Mouse (Mus musculus): ENCODE results near the gene Rpl13a. TPM values are rescaled to one million over a fixed set of nuclear protein-coding genes. Genes with fewer than 3 reads are reported as not detected.
A peak's percentile ranks its signal among the peaks of the same experiment; 100 is the strongest.

The Rpl13a gene
- polyA plus RNA-seq, 1 experiment from 2014 or later = 1,418 TPM

DNA sequence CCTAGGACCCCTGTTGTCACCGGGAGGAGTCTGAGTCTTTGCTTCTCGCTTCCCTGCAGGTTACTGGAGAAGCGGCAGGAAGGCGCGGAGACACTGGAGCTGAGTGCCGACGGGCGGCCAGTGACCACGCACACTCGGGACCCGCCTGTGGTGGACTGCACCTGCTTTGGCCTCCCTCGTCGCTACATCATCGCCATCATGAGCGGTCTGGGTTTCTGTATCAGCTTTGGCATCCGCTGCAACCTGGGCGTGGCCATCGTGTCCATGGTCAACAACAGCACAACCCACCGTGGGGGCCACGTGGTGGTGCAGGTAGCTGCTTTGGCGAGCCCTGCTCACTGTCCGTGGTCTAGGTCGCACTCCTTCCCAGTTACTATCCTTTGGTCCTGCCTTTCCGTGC lies 40.1 kb upstream of the Rpl13a start:
- no peak overlapping the region for H3K27ac ChIP-seq (replicated peaks; ENCODE audit: low read depth, low read length)
- no peak overlapping the region for H3K9ac ChIP-seq (replicated peaks; ENCODE audit: low read length)
- H3K4me1 ChIP-seq (ENCODE audit: control insufficient read depth, insufficient read depth, low read length) = no peaks in the 10 kb centered on the region; the same call in 1 of the 2 replicates
- ATAC-seq (replicated peaks; ENCODE audit: insufficient number of reproducible peaks, low FRiP score, low TSS enrichment, low read depth) (no peak), DNase-seq (ENCODE audit: low spot score) (no peak)
- no peak overlapping the region for H3K4me3 ChIP-seq (ENCODE audit: low read depth, low read length)
- peaks cover 15% of the 10 kb centered on the region for H3K9me3 ChIP-seq (replicated peaks; ENCODE audit: control insufficient read depth, low read length)
- peaks cover 65% of the 10 kb centered on the region for H3K27me3 ChIP-seq (ENCODE audit: control insufficient read depth, insufficient read depth, low read length)
- H3K36me3 ChIP-seq (replicated peaks; ENCODE audit: control insufficient read depth, insufficient read depth, low read depth, low read length) = no peaks in the 10 kb centered on the region
- no peak overlapping the region for H3K4me2 ChIP-seq (ENCODE audit: low read depth, low read length)
- 4% methylated on average over 24 of the region's 24 CpGs for WGBS

DNA sequence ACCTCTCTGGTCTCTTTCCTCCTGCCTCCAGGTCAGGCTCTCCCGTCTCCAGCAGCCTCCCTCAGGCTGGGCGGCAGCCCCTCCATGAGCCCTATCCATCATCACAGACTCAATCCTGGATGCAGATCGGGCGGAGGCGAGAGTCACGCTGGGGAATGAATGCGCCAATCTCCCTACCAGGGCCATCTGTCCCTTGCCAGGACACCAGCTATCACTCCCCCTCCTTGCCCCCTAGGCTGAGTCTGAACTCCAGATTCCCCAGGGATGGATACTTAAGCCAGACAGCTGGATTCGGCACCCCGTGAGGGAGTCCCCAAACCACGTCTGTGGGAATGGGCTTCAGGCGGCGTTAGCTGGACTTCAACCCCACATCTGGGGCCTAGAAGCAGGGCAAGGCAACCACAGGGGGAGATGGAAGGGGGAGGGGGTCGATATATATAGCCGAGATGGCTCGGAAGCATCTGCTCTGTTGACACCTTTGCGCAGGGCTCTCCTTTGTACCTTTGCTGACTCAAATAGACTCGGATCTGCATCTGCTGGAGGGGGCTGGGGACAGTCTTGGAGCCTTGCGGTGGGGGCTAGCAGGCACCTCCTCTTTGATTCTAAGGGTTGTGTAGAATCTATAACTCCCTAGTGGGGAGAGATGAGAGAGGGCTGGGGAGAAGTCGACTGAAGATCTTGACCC lies 39.3 kb upstream of the Rpl13a start:
- Histone ChIP-seq H3K36me3 (replicated peaks; ENCODE audit: control insufficient read depth, insufficient read depth, low read depth, low read length) (no peaks in the 10 kb centered on the region), H3K4me3 (ENCODE audit: low read depth, low read length) (no peak overlapping the region), H3K9ac (replicated peaks; ENCODE audit: low read length) (no peak overlapping the region), H3K9me3 (replicated peaks; ENCODE audit: control insufficient read depth, low read length) (peaks cover 15% of the 10 kb centered on the region), H3K4me1 (ENCODE audit: control insufficient read depth, insufficient read depth, low read length) (no peaks in the 10 kb centered on the region; the same call in 1 of the 2 replicates), H3K27me3 (ENCODE audit: control insufficient read depth, insufficient read depth, low read length) (peaks cover 71% of the 10 kb centered on the region), H3K4me2 (ENCODE audit: low read depth, low read length) (no peak overlapping the region), H3K27ac (replicated peaks; ENCODE audit: low read depth, low read length) (no peak overlapping the region)
- DNase-seq (ENCODE audit: low spot score) (no peak), ATAC-seq (replicated peaks; ENCODE audit: insufficient number of reproducible peaks, low FRiP score, low TSS enrichment, low read depth) (no peak)
- WGBS = 2% methylated on average over 19 of the region's 19 CpGs

DNA sequence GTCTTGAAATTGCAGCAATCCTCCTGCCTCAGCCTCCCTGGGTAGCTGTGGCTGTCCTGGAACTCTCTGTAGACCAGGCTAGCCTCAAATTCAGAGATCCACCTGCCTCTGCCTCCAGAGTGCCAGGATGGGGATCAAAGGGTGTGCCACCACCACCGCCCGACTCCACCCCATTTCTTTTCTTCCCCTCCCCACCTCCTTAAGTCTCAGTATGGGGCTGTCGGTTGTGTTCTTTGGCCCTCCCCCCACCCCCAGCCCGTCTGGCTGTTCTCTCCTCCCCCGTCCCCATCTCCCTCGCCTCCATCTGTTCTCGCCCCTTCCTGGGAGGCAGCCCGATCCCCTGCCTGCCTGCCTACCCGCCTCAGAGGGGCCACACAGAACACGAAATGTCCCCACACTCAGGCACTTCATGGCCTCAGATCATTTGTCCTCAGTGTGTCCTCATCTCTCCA lies 38.4 kb upstream of the Rpl13a start:
- Histone ChIP-seq H3K9me3 (replicated peaks; ENCODE audit: control insufficient read depth, low read length) (peaks cover 15% of the 10 kb centered on the region), H3K4me1 (ENCODE audit: control insufficient read depth, insufficient read depth, low read length) (peaks cover 4% of the 10 kb centered on the region; the same call in 1 of the 2 replicates), H3K27ac (replicated peaks; ENCODE audit: low read depth, low read length) (no peak overlapping the region), H3K4me2 (ENCODE audit: low read depth, low read length) (no peak overlapping the region), H3K36me3 (replicated peaks; ENCODE audit: control insufficient read depth, insufficient read depth, low read depth, low read length) (no peaks in the 10 kb centered on the region), H3K9ac (replicated peaks; ENCODE audit: low read length) (no peak overlapping the region), H3K4me3 (ENCODE audit: low read depth, low read length) (no peak overlapping the region), H3K27me3 (ENCODE audit: control insufficient read depth, insufficient read depth, low read length) (peaks cover 72% of the 10 kb centered on the region)
- WGBS = 39% methylated on average over 9 of the region's 10 CpGs
- DNase-seq (ENCODE audit: low spot score) = no peak
- no peak for ATAC-seq (replicated peaks; ENCODE audit: insufficient number of reproducible peaks, low FRiP score, low TSS enrichment, low read depth)

DNA sequence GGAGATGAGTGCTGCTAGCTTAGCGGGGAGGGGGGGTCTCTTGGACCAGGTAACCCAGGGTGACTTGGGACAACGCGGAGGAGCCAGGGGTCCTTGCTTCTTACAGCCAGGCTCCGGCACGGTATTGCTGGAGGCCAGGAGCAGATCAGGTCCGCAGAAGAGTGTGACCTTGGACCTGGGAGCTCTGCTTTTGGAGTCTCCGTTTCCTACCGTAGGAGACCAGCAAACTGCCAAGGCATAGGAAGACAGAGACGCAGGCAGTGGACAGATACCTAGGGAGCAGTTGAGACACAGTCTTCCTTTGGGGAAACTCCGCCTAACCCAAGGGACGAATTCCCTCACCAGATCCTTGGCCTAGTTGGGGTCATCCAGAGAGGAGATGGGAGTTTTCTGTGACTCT lies 37.1 kb upstream of the Rpl13a start:
- 43% methylated on average over 11 of the region's 11 CpGs for WGBS
- Histone ChIP-seq H3K27ac (replicated peaks; ENCODE audit: low read depth, low read length) (no peak overlapping the region), H3K4me1 (ENCODE audit: control insufficient read depth, insufficient read depth, low read length) (peaks cover 4% of the 10 kb centered on the region; the same call in 1 of the 2 replicates), H3K9ac (replicated peaks; ENCODE audit: low read length) (no peak overlapping the region), H3K4me3 (ENCODE audit: low read depth, low read length) (no peak overlapping the region), H3K9me3 (replicated peaks; ENCODE audit: control insufficient read depth, low read length) (peaks cover 15% of the 10 kb centered on the region), H3K4me2 (ENCODE audit: low read depth, low read length) (no peak overlapping the region), H3K36me3 (replicated peaks; ENCODE audit: control insufficient read depth, insufficient read depth, low read depth, low read length) (no peaks in the 10 kb centered on the region), H3K27me3 (ENCODE audit: control insufficient read depth, insufficient read depth, low read length) (peaks cover 69% of the 10 kb centered on the region)
- ATAC-seq (replicated peaks; ENCODE audit: insufficient number of reproducible peaks, low FRiP score, low TSS enrichment, low read depth) = no peak
- DNase-seq (ENCODE audit: low spot score) = no peak

DNA sequence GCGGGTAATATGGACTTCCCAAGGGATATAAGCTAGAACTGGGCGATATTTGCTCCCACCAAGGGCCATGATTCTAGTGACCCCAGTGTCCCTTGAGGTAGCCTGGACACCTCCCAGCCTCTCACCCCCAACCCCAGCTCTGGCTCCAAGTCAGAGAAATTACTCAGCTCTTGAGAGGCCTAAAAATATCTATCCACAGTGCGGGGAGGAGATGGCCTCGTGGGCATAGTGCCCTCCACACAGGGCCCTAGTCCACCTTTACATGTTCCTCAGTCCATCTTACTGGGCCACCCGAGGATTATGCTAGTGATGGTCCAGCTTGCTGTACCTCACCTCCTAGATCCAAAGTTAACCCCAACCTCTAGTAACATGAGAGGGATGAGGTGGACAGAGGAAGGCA lies 36.3 kb upstream of the Rpl13a start:
- 68% methylated on average over 5 of the region's 5 CpGs for WGBS
- Histone ChIP-seq H3K27ac (replicated peaks; ENCODE audit: low read depth, low read length) (no peak overlapping the region), H3K27me3 (ENCODE audit: control insufficient read depth, insufficient read depth, low read length) (peaks cover 67% of the 10 kb centered on the region), H3K4me3 (ENCODE audit: low read depth, low read length) (no peak overlapping the region), H3K9ac (replicated peaks; ENCODE audit: low read length) (no peak overlapping the region), H3K9me3 (replicated peaks; ENCODE audit: control insufficient read depth, low read length) (peaks cover 10% of the 10 kb centered on the region), H3K4me1 (ENCODE audit: control insufficient read depth, insufficient read depth, low read length) (peaks cover 4% of the 10 kb centered on the region; the same call in 1 of the 2 replicates), H3K36me3 (replicated peaks; ENCODE audit: control insufficient read depth, insufficient read depth, low read depth, low read length) (no peaks in the 10 kb centered on the region), H3K4me2 (ENCODE audit: low read depth, low read length) (no peak overlapping the region)
- no peak for DNase-seq (ENCODE audit: low spot score)
- no peak for ATAC-seq (replicated peaks; ENCODE audit: insufficient number of reproducible peaks, low FRiP score, low TSS enrichment, low read depth)

DNA sequence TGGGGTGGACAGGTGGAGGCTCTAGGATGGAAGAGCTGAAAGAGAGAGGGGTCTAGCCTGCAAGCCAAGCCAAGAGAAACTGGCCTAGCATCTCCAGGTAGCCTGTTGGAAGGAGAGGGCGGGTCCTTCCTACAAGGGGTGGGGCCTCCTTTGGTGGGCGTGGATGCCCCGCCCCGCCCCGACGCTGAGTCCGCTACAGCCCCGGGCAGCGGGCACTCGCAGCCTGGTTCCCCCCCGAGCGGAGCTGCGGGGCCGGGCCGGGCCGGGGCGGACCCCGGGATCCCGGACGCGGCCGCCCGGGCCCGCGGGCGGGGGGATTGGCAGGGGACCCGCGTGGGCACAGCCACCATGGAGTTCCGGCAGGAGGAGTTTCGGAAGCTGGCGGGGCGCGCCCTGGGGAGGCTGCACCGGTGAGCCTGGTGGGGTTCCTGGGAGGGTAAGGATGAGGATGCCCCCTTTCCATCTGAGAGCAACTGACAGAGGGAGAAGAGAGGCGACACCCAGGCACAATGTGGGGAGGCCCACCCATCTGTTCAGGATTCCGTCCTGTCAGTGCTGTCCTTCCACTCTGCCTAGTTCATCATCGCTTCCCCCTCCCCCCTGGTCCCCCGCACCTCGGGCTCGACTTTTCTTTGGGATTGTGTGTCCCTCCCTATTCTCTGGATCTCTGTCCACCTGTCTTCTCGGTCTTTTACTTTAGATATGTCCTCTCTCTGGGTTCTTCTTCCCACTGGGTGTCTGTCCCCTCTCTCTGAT lies 35.4 kb upstream of the Rpl13a start, which contains the start of gene Slc17a7:
Gene Slc17a7 (plus strand): TSS at position 215 of the 756 bp plus-strand sequence.
- peak within 1 kb of the TSS; percentile 57 for H3K4me2 ChIP-seq (ENCODE audit: low read depth, low read length)
- H3K4me1 ChIP-seq (ENCODE audit: control insufficient read depth, insufficient read depth, low read length) = peaks cover 4% of the 10 kb centered on the region; the same call in 1 of the 2 replicates
- no peaks in the 10 kb centered on the region; the same call in 1 of the 2 replicates for H3K36me3 ChIP-seq (replicated peaks; ENCODE audit: control insufficient read depth, insufficient read depth, low read depth, low read length)
- peak within 1 kb of the TSS; percentile 39; the same call in 1 of the 2 replicates for H3K9ac ChIP-seq (replicated peaks; ENCODE audit: low read length)
- DNase-seq (ENCODE audit: low spot score) = peak; percentile 50
- peaks cover 60% of the 10 kb centered on the region for H3K27me3 ChIP-seq (ENCODE audit: control insufficient read depth, insufficient read depth, low read length)
- no peak within 1 kb of the TSS for H3K27ac ChIP-seq (replicated peaks; ENCODE audit: low read depth, low read length)
- ATAC-seq (replicated peaks; ENCODE audit: insufficient number of reproducible peaks, low FRiP score, low TSS enrichment, low read depth) = no peak
- H3K9me3 ChIP-seq (replicated peaks; ENCODE audit: control insufficient read depth, low read length) = peaks cover 1% of the 10 kb centered on the region
- peak within 1 kb of the TSS; percentile 41 for H3K4me3 ChIP-seq (ENCODE audit: low read depth, low read length)
- 1% methylated on average over 33 of the region's 41 CpGs for WGBS

DNA sequence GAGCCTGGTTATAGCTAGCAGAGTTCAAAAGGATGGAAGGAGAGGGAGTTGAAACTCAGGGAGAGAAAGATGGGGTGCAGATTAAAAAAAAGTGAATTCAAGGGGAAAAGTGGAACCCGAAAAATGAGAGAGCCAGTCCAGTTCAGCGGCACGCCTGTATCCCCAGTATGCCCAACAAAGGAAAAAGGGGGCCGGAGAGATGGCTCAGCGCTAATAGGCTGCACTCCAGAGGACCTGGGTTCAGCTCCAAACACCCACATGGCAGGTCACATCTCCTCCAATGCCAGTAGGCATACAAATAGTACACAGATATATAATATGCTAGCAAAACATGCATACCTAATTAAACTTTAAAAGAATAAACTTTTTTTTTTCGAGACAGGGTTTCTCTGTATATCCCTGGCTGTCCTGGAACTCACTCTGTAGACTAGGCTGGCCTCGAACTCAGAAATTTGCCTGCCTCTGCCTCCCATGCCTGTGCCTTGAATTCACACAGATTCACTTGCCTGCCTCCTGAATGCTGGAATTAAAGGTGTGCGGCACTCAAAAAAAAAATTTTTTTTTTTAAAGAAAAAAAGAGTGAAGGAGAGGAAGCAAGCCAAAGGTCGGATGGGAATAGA lies 34.5 kb upstream of the Rpl13a start:
- DNase-seq (ENCODE audit: low spot score) (no peak), ATAC-seq (replicated peaks; ENCODE audit: insufficient number of reproducible peaks, low FRiP score, low TSS enrichment, low read depth) (no peak)
- WGBS = 76% methylated on average over 9 of the region's 9 CpGs
- H3K9me3 ChIP-seq (replicated peaks; ENCODE audit: control insufficient read depth, low read length) = no peaks in the 10 kb centered on the region; the same call in 1 of the 2 replicates
- H3K9ac ChIP-seq (replicated peaks; ENCODE audit: low read length) = no peak overlapping the region
- no peak overlapping the region for H3K4me3 ChIP-seq (ENCODE audit: low read depth, low read length)
- H3K36me3 ChIP-seq (replicated peaks; ENCODE audit: control insufficient read depth, insufficient read depth, low read depth, low read length) = no peaks in the 10 kb centered on the region; the same call in 1 of the 2 replicates
- H3K27me3 ChIP-seq (ENCODE audit: control insufficient read depth, insufficient read depth, low read length) = peaks cover 51% of the 10 kb centered on the region
- H3K4me1 ChIP-seq (ENCODE audit: control insufficient read depth, insufficient read depth, low read length) = peaks cover 4% of the 10 kb centered on the region; the same call in 1 of the 2 replicates
- H3K27ac ChIP-seq (replicated peaks; ENCODE audit: low read depth, low read length) = no peak overlapping the region
- no peak overlapping the region for H3K4me2 ChIP-seq (ENCODE audit: low read depth, low read length)

All from embryonic facial prominence, embryonic 11.5 days (tissue).